Mouse (Mus musculus): ENCODE results near the gene Lexm.

The Lexm gene

GRCm38 (mm10) chr4:106617056-106617455, at the start of gene Lexm:
TSS of gene Lexm (minus strand) at chr4:106617241.
- ATAC-seq (ENCODE audit: insufficient number of reproducible peaks, low FRiP score, low TSS enrichment): no peak

- ATAC-seq (ENCODE audit: insufficient number of reproducible peaks, low FRiP score, low TSS enrichment): no peak
These were observed 49.5 kb upstream of the Lexm start for GRCm38 (mm10) chr4:106666546-106666945.

- ATAC-seq (ENCODE audit: insufficient number of reproducible peaks, low FRiP score, low TSS enrichment): no peak
These were observed 48.6 kb upstream of the Lexm start for GRCm38 (mm10) chr4:106665673-106666072.

- ATAC-seq (ENCODE audit: insufficient number of reproducible peaks, low FRiP score, low TSS enrichment): no peak
These were observed 48.2 kb upstream of the Lexm start for GRCm38 (mm10) chr4:106665269-106665668.

GRCm38 (mm10) chr4:106664697-106665096, 47.7 kb upstream of the Lexm start:
- no peak for ATAC-seq (ENCODE audit: insufficient number of reproducible peaks, low FRiP score, low TSS enrichment)

GRCm38 (mm10) chr4:106663956-106664470, 47.0 kb upstream of the Lexm start:
- ATAC-seq (ENCODE audit: insufficient number of reproducible peaks, low FRiP score, low TSS enrichment): no peak

- no peak for ATAC-seq (ENCODE audit: insufficient number of reproducible peaks, low FRiP score, low TSS enrichment)
These were observed 38.6 kb upstream of the Lexm start for GRCm38 (mm10) chr4:106655681-106656080.

- no peak for ATAC-seq (ENCODE audit: insufficient number of reproducible peaks, low FRiP score, low TSS enrichment)
These were observed 36.0 kb upstream of the Lexm start for GRCm38 (mm10) chr4:106653051-106653450.

DNA sequence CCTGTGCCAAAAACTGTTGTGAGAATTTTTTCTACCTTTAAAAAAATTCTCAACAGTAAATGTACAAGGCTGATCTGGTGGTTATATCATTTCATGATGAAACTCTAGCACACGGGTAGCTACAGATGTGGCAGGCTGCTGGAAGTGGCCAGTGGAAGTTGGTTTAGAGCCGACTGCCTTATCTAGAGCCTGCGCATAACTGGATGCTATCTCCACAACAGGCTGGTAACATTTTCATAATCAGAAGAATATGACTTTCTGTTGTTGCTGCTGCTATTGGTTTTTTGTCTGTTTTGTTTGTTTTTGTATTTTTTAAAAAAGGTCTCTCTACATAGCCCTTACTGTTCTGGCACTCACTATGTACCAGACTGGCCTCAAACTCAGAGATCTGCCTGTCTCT, 35.5 kb upstream of the Lexm start:
- ATAC-seq (ENCODE audit: insufficient number of reproducible peaks, low FRiP score, low TSS enrichment): no peak

- peak; percentile 98 for ATAC-seq (ENCODE audit: insufficient number of reproducible peaks, low FRiP score, low TSS enrichment)
These were observed 33.9 kb upstream of the Lexm start, which contains the start of gene Pars2 for GRCm38 (mm10) chr4:106650833-106651527. TSS of gene Pars2 (plus strand) at chr4:106651069.

DNA sequence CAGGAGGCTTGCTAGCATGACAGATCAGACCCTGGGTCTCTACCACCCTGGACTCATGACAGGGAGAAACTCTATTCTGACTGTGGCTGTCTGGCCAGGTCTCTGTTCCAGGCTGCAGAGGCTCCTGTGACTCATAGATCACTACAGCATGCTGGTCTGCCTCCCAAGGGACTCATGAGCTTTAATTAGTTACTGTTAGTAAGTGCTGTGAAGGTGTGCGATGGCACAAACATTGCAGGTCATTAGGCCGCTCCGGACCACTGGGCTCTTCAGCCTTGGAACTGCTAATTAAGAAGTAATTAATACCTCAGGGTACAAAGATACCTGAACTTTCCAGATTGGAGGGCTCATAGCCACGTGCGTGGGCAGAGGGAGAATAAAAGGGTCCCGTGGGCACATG, 30.1 kb upstream of the Lexm start:
- ATAC-seq (ENCODE audit: insufficient number of reproducible peaks, low FRiP score, low TSS enrichment): no peak

- no peak for ATAC-seq (ENCODE audit: insufficient number of reproducible peaks, low FRiP score, low TSS enrichment)
These were observed 28.8 kb upstream of the Lexm start for GRCm38 (mm10) chr4:106645797-106646196.

DNA sequence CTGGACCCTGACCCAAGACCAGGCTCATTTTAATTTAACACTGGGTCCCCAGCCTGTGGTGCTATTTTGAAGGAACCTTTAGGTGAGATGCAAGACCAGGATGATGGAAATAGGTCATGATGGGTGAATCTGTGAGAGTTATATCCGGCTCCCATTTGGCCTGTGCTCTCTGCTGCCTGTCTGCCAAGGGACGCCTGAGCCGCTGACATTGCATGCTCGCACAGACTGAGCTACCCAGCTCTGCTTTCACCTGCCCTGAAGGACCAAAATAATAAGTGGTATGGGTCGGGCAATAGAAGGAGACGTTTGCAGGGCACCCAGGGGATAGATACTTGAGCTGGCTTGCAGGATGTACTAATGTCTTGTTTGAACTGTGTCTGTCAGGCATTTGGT, 27.2 kb upstream of the Lexm start:
- no peak for ATAC-seq (ENCODE audit: insufficient number of reproducible peaks, low FRiP score, low TSS enrichment)

GRCm38 (mm10) chr4:106643483-106644217, 26.6 kb upstream of the Lexm start:
- ATAC-seq (ENCODE audit: insufficient number of reproducible peaks, low FRiP score, low TSS enrichment): no peak; the same call in 1 of the 2 replicates

- ATAC-seq (ENCODE audit: insufficient number of reproducible peaks, low FRiP score, low TSS enrichment): no peak
These were observed 17.0 kb upstream of the Lexm start for GRCm38 (mm10) chr4:106634086-106634479.

DNA sequence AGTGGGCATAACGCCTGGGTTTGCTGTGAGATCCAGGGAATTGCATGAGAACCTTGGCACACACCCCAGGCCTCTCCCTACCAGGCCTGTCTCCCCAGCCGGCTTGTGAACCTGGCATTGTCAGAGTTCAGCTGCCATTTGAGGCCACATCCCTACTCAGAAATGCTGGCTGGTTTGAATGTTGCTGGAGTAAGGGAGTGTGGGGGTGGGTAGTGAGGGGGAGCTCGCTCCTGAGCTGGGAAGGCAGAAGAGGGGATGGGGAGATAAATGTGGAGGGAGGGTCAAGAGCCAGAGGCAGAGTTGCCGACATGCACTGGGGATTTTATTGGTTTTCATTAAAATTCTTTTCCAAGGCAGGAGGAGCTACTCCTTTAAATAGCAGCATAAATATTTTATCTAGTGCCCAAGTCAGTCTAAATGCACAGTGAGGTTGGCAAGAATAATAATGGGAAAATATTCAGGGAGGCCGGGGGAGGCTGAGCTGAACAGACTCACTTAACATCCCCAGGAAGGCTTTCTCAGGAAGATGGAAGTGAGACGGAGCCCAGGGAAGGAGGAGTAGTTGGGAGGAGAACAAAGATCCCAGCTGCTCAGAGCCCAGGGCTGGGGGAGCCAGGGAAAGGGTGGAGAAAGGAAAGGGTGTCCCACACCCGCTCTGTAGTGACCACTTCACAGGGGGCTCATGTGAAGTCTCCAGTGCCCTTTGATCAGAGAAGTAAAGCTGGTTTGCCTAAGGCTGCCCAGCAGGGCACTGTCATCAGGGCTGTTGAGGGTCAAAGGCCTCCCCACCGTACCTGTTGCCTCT, 16.4 kb upstream of the Lexm start:
- ATAC-seq (ENCODE audit: insufficient number of reproducible peaks, low FRiP score, low TSS enrichment): no peak

- no peak for ATAC-seq (ENCODE audit: insufficient number of reproducible peaks, low FRiP score, low TSS enrichment)
These were observed 15.3 kb upstream of the Lexm start for GRCm38 (mm10) chr4:106632313-106632712.

DNA sequence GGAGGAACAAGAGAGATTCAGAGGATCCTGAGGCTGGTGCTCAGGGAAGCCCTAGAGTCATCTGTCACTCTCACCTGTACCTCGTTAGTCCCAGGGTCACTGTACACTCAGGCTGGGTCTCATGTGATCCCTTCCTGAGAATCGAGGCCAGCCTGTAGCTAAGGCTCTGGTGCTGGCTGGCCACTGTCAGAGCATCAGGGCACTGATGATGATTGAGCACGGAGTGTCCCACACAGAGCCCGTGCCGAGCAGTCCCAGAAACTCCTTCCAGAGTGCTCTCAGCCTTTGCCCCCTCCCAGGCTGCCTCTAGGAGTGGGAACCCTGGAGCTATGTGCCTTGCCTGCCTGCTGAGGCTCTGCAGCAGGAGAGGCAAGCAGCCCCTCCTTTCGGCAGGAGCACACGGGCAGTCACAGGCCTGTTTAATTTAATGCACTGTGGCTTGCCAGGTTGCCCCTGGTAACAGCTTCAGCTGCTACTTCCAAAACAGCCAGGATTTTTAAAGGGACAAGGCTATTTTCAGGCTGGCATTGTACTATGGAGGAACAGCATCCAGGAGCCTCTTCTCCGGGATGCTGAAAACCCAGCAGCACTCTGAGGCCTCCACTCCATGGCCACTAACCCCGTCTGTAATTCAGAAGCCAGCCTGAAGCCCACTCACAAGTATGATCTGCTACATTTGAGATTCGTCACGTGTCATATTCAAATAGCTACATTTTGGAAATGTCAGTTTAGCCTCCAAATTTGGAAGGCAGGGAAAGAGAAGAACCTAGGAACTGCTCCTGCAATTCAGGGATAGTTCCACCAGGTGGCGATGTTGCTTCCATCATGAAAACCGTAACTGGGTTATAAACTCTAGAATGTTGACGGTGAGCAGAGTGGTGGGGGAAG, 13.5 kb upstream of the Lexm start:
- ATAC-seq (ENCODE audit: insufficient number of reproducible peaks, low FRiP score, low TSS enrichment): peak; percentile 76

DNA sequence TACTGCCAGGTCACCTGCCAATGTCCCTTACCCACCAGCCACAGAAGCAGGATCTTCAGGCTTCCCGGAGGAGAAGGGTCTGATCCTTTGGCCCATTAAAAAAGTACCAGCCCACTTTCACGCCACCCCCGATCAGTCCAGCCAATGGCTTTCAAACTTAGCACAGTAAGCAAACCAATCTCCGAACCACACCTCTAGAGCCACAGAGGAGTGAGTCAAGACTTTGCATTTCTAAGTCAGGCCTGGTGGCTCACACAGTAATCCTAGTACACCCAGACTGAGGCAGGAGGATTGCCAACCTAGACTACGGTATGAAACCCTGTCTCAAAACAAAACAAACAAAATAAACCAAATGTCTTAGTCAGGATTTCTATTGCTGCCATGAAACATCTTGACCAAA, 12.3 kb upstream of the Lexm start:
- no peak for ATAC-seq (ENCODE audit: insufficient number of reproducible peaks, low FRiP score, low TSS enrichment)

All from cerebellum, adult (tissue).